Mouse (Mus musculus) olfactory bulb, adult 2 months (tissue): ENCODE results near the gene Stard5.

Experiments used
- CTCF ChIP-seq: fragments of 200-500 bp; IDR thresholded peaks from 2 replicates; pipeline ENCODE4 v1.5.1; 2012; ENCODE audit warnings: low read depth, mild to moderate bottlenecking, low read length, moderate library complexity; ENCODE audit not compliant: insufficient read depth
- POLR2A ChIP-seq: fragments of 200-500 bp; IDR thresholded peaks from 2 replicates; pipeline ENCODE4 v1.6.1; 2012; ENCODE audit warnings: mild to moderate bottlenecking, low read depth, low read length, moderate library complexity; ENCODE audit not compliant: insufficient read depth

DNA sequence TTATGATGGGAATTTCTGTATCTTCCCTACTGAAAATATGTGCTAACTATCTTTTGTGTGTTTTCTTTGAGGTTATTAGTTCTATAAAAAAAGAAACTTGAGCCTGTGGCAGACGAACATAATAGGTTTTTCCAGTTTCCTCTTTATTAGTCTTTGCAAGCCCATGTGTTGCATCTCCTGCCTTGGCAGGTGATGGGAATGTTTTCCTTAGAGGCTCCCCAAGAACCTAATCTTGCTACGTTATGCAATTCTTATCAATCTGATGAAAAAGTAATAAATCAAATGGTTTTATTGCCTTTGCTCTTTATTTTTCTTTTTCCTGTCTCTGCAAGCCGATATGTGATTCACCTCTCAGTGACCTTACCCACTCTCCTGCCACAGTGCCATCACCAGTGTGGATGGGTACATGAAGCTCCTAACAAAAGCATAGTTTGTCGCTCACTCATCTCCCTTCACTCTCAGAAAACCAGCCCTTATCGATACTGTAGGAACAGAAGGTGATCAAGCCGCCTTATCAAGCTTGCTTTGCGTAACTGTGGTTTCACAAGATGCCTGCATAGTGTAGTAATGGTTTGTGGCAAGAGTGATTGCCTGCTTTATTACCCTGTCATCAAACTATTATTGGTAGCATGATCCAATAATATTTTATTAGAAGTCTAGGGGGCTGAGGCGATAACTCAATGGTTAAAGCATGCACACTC, 5.1 kb upstream of the Stard5 start:
- TF ChIP-seq POLR2A, result no peak
- TF ChIP-seq CTCF, result no peak
